Mouse (Mus musculus): ENCODE measurements around the gene Glt1d1. TPM values are rescaled to one million over a fixed set of nuclear protein-coding genes. Genes with fewer than 3 reads are reported as not detected.

Glt1d1 gene
- polyA plus RNA-seq, 1 experiment from 2014 or later = 2.9 TPM

GRCm38 (mm10) chr5:127677561-127677960 is 45.5 kb downstream of the Glt1d1 start:
- Histone ChIP-seq H3K9ac (replicated peaks) (no peak overlapping the region), H3K4me2 (ENCODE audit: low read depth, low read length) (no peak overlapping the region)
- WGBS (ENCODE audit: insufficient replicate concordance) = 79% methylated on average over 2 of the region's 2 CpGs

GRCm38 (mm10) chr5:127678501-127678900 is 46.4 kb downstream of the Glt1d1 start:
- Histone ChIP-seq H3K36me3 (replicated peaks; ENCODE audit: insufficient read depth, low read length) (no peaks in the 10 kb centered on the region), H3K27ac (ENCODE audit: low read depth) (no peak overlapping the region), H3K27me3 (ENCODE audit: insufficient read depth, low read length) (no peaks in the 10 kb centered on the region), H3K4me1 (ENCODE audit: insufficient read depth) (no peaks in the 10 kb centered on the region), H3K9ac (replicated peaks) (no peak overlapping the region), H3K4me2 (ENCODE audit: low read depth, low read length) (no peak overlapping the region), H3K4me3 (ENCODE audit: low read depth, low read length) (no peak overlapping the region), H3K9me3 (ENCODE audit: low read length) (peaks cover 11% of the 10 kb centered on the region; the same call in 1 of the 2 replicates)
- ATAC-seq (no peak), DNase-seq (no peak)
- TF ChIP-seq EP300 (IDR thresholded peaks at IDR 0.05; ENCODE audit: low read depth) (no peak), CTCF (IDR thresholded peaks at IDR 0.05; ENCODE audit: low read depth) (peak; percentile 43)
- 94% methylated on average over 5 of the region's 5 CpGs for WGBS (ENCODE audit: insufficient replicate concordance)

More at GRCm38 (mm10) chr5:127677561-127677960, 45.5 kb downstream of the Glt1d1 start:
- ATAC-seq (no peak), DNase-seq (no peak)
- peaks cover 11% of the 10 kb centered on the region; the same call in 1 of the 2 replicates for H3K9me3 ChIP-seq (ENCODE audit: low read length)
- H3K4me1 ChIP-seq (ENCODE audit: insufficient read depth) = no peaks in the 10 kb centered on the region
- no peak overlapping the region for H3K27ac ChIP-seq (ENCODE audit: low read depth)
- H3K27me3 ChIP-seq (ENCODE audit: insufficient read depth, low read length) = no peaks in the 10 kb centered on the region
- H3K4me3 ChIP-seq (ENCODE audit: low read depth, low read length) = no peak overlapping the region
- H3K36me3 ChIP-seq (replicated peaks; ENCODE audit: insufficient read depth, low read length) = no peaks in the 10 kb centered on the region
- TF ChIP-seq EP300 (IDR thresholded peaks at IDR 0.05; ENCODE audit: low read depth) (no peak), CTCF (IDR thresholded peaks at IDR 0.05; ENCODE audit: low read depth) (peak; percentile 13; the same call in 1 of the 2 replicates)

- no peak for ATAC-seq
These were observed 56.6 kb downstream of the Glt1d1 start for GRCm38 (mm10) chr5:127688568-127689170.

GRCm38 (mm10) chr5:127691085-127691484 is 59.0 kb downstream of the Glt1d1 start:
- TF ChIP-seq CTCF (IDR thresholded peaks at IDR 0.05; ENCODE audit: low read depth) = no peak
- no peak for TF ChIP-seq EP300 (IDR thresholded peaks at IDR 0.05; ENCODE audit: low read depth)
- DNase-seq (no peak), ATAC-seq (no peak)
- Histone ChIP-seq H3K4me1 (ENCODE audit: insufficient read depth) (no peaks in the 10 kb centered on the region), H3K27ac (ENCODE audit: low read depth) (no peak overlapping the region), H3K4me2 (ENCODE audit: low read depth, low read length) (no peak overlapping the region), H3K9me3 (ENCODE audit: low read length) (no peaks in the 10 kb centered on the region), H3K36me3 (replicated peaks; ENCODE audit: insufficient read depth, low read length) (no peaks in the 10 kb centered on the region), H3K9ac (replicated peaks) (no peak overlapping the region), H3K27me3 (ENCODE audit: insufficient read depth, low read length) (no peaks in the 10 kb centered on the region), H3K4me3 (ENCODE audit: low read depth, low read length) (no peak overlapping the region)
- 77% methylated on average over 10 of the region's 10 CpGs for WGBS (ENCODE audit: insufficient replicate concordance)

More at GRCm38 (mm10) chr5:127688568-127689170, 56.6 kb downstream of the Glt1d1 start:
- no peak for DNase-seq
- TF ChIP-seq EP300 (IDR thresholded peaks at IDR 0.05; ENCODE audit: low read depth) (no peak), CTCF (IDR thresholded peaks at IDR 0.05; ENCODE audit: low read depth) (no peak)
- Histone ChIP-seq H3K4me2 (ENCODE audit: low read depth, low read length) (no peak overlapping the region), H3K27ac (ENCODE audit: low read depth) (no peak overlapping the region), H3K9ac (replicated peaks) (no peak overlapping the region), H3K9me3 (ENCODE audit: low read length) (no peaks in the 10 kb centered on the region), H3K4me3 (ENCODE audit: low read depth, low read length) (no peak overlapping the region), H3K36me3 (replicated peaks; ENCODE audit: insufficient read depth, low read length) (no peaks in the 10 kb centered on the region), H3K4me1 (ENCODE audit: insufficient read depth) (no peaks in the 10 kb centered on the region), H3K27me3 (ENCODE audit: insufficient read depth, low read length) (no peaks in the 10 kb centered on the region)
- 67% methylated on average over 9 of the region's 9 CpGs for WGBS (ENCODE audit: insufficient replicate concordance)

GRCm38 (mm10) chr5:127691581-127691980 is 59.5 kb downstream of the Glt1d1 start:
- Histone ChIP-seq H3K36me3 (replicated peaks; ENCODE audit: insufficient read depth, low read length) (no peaks in the 10 kb centered on the region), H3K4me1 (ENCODE audit: insufficient read depth) (no peaks in the 10 kb centered on the region), H3K27me3 (ENCODE audit: insufficient read depth, low read length) (no peaks in the 10 kb centered on the region), H3K27ac (ENCODE audit: low read depth) (no peak overlapping the region), H3K9me3 (ENCODE audit: low read length) (no peaks in the 10 kb centered on the region), H3K4me3 (ENCODE audit: low read depth, low read length) (no peak overlapping the region), H3K9ac (replicated peaks) (no peak overlapping the region), H3K4me2 (ENCODE audit: low read depth, low read length) (no peak overlapping the region)
- DNase-seq (no peak), ATAC-seq (no peak)
- no peak for TF ChIP-seq EP300 (IDR thresholded peaks at IDR 0.05; ENCODE audit: low read depth)
- no peak for TF ChIP-seq CTCF (IDR thresholded peaks at IDR 0.05; ENCODE audit: low read depth)
- WGBS (ENCODE audit: insufficient replicate concordance) = 74% methylated on average over 21 of the region's 21 CpGs

GRCm38 (mm10) chr5:127695898-127696297 is 63.8 kb downstream of the Glt1d1 start:
- WGBS (ENCODE audit: insufficient replicate concordance) = 66% methylated on average over 4 of the region's 4 CpGs
- no peak overlapping the region for H3K4me3 ChIP-seq (ENCODE audit: low read depth, low read length)
- H3K4me2 ChIP-seq (ENCODE audit: low read depth, low read length) = no peak overlapping the region
- TF ChIP-seq EP300 (IDR thresholded peaks at IDR 0.05; ENCODE audit: low read depth) (no peak), CTCF (IDR thresholded peaks at IDR 0.05; ENCODE audit: low read depth) (no peak)
- ATAC-seq (no peak), DNase-seq (no peak)
- no peaks in the 10 kb centered on the region for H3K27me3 ChIP-seq (ENCODE audit: insufficient read depth, low read length)
- H3K9ac ChIP-seq (replicated peaks) = no peak overlapping the region
- no peaks in the 10 kb centered on the region for H3K4me1 ChIP-seq (ENCODE audit: insufficient read depth)
- H3K36me3 ChIP-seq (replicated peaks; ENCODE audit: insufficient read depth, low read length) = no peaks in the 10 kb centered on the region
- H3K27ac ChIP-seq (ENCODE audit: low read depth) = no peak overlapping the region
- H3K9me3 ChIP-seq (ENCODE audit: low read length) = no peaks in the 10 kb centered on the region

Measured in liver, postnatal 0 days (tissue).